Mouse (Mus musculus) megakaryocyte, embryonic 14.5 days (primary cell): ENCODE measurements around the gene Gm21188. TPM values are rescaled to one million over a fixed set of nuclear protein-coding genes. Genes with fewer than 3 reads are reported as not detected.
"Not testable (repeated sequence)": the region's sequence is repeated elsewhere in the genome, so short reads cannot be mapped to it uniquely, and the experiment has no call there.

Source experiments
- H3K27me3 ChIP-seq: replicated peaks from 2 replicates; pipeline ENCODE3; 2012; ENCODE audit warnings: inconsistent platforms
- H3K36me3 ChIP-seq: replicated peaks from 2 replicates; pipeline ENCODE3; 2012; ENCODE audit warnings: low read length, inconsistent platforms, mixed read lengths
- H3K4me1 ChIP-seq: 2 replicates; pipeline ENCODE4 v1.6.1; 2012; ENCODE audit warnings: inconsistent platforms
- H3K4me3 ChIP-seq: replicated peaks from 2 replicates; pipeline ENCODE3; 2012; ENCODE audit warnings: moderate library complexity, mild to moderate bottlenecking, inconsistent platforms
- H3K9me3 ChIP-seq: 2 replicates; pipeline ENCODE4 v1.6.1; 2012; ENCODE audit warnings: inconsistent platforms
- polyA plus RNA-seq: library from polyadenylated mRNA; stranded (reverse); fragments of >175 nt; gene quantifications from 2 replicates; pipeline ENCODE4 v1.2.3, GENCODE M21; 2012; ENCODE audit warnings: low replicate concordance; ENCODE audit not compliant: insufficient read depth

Gm21188 gene
- polyA plus RNA-seq, 1 experiment: not detected

GRCm38 (mm10) chr13:120035151-120035550 lies 16.8 kb downstream of the Gm21188 start:
- not testable (repeated sequence) for H3K4me1 ChIP-seq, H3K36me3 ChIP-seq, H3K4me3 ChIP-seq, H3K27me3 ChIP-seq
- H3K9me3 ChIP-seq: peaks cover 16% of the 10 kb centered on the region

- H3K9me3 ChIP-seq: peaks cover 16% of the 10 kb centered on the region
- H3K36me3 ChIP-seq: not testable (repeated sequence)
These were observed 17.4 kb downstream of the Gm21188 start for GRCm38 (mm10) chr13:120034637-120035036.

DNA sequence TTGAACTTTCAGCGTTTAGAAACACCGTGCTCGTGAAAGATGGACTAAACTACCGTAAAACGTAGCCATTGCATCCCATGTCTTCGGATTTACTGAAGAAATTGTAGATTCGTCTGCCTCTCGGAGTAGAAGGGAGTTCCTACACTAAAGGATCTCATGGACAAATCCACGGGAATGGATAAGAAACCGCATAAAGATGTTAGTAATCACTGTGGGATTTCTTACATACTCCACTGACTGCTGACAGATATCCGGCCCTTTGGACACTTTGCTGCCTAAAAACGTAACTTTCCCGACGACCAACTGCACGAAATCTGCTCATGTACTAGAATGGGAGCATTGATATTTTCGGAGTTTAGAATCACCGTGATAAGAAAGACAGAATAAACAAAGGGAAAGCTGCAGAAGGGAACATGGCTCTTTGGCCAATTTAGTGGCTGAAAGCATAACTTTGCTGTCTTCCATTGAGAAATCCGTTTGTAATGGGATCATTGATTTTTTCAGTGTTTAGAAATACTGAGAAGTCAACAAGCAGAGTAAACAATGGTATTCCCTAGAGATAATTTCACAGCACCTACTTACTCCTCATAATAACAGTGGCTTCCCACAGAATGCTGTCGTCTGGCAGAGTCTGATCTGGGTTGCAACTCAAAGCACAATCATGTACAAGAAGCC lies 18.3 kb downstream of the Gm21188 start:
- not testable (repeated sequence) for H3K27me3 ChIP-seq, H3K4me1 ChIP-seq, H3K4me3 ChIP-seq, H3K36me3 ChIP-seq
- H3K9me3 ChIP-seq: peaks cover 16% of the 10 kb centered on the region

More at GRCm38 (mm10) chr13:120034637-120035036, 17.4 kb downstream of the Gm21188 start:
- H3K27me3 ChIP-seq, H3K4me1 ChIP-seq, H3K4me3 ChIP-seq: not testable (repeated sequence)

- H3K4me1 ChIP-seq, H3K36me3 ChIP-seq, H3K27me3 ChIP-seq, H3K4me3 ChIP-seq: not testable (repeated sequence)
- peaks cover 20% of the 10 kb centered on the region for H3K9me3 ChIP-seq
These were observed 20.3 kb downstream of the Gm21188 start for GRCm38 (mm10) chr13:120031676-120032075.

DNA sequence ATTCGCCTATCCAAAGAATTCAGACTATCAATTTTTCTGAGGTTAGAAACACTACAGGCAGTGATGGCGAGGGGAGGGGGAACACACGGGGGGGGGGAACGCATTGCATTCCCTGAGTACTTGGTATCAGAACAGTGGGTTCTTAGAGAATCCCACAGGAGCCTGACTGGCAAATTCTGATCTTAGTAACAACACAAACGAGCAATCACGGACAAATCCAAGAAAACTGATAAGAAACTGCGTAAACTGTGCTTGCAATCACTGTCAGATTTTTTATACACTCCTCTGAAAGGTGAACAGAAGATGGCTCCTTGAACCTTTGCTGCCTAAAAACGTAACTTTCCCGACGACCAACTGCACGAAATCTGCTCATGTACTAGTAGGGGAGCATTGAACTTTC lies 24.6 kb downstream of the Gm21188 start:
- not testable (repeated sequence) for H3K4me1 ChIP-seq, H3K36me3 ChIP-seq, H3K4me3 ChIP-seq, H3K27me3 ChIP-seq
- H3K9me3 ChIP-seq: peaks cover 31% of the 10 kb centered on the region

GRCm38 (mm10) chr13:120026911-120027310 lies 25.1 kb downstream of the Gm21188 start, which contains the start of gene Gm36079:
Gm36079 (minus strand) TSS chr13:120027011.
- H3K4me1 ChIP-seq, H3K36me3 ChIP-seq, H3K27me3 ChIP-seq, H3K4me3 ChIP-seq: not testable (repeated sequence)
- H3K9me3 ChIP-seq: peaks cover 31% of the 10 kb centered on the region

GRCm38 (mm10) chr13:120026373-120026772 lies 25.6 kb downstream of the Gm21188 start:
- not testable (repeated sequence) for H3K4me1 ChIP-seq, H3K4me3 ChIP-seq, H3K27me3 ChIP-seq, H3K36me3 ChIP-seq
- H3K9me3 ChIP-seq: peaks cover 31% of the 10 kb centered on the region

GRCm38 (mm10) chr13:120025576-120025975 lies 26.4 kb downstream of the Gm21188 start:
- peaks cover 31% of the 10 kb centered on the region for H3K9me3 ChIP-seq
- H3K27me3 ChIP-seq, H3K36me3 ChIP-seq, H3K4me3 ChIP-seq, H3K4me1 ChIP-seq: not testable (repeated sequence)

- H3K4me1 ChIP-seq, H3K36me3 ChIP-seq, H3K4me3 ChIP-seq, H3K27me3 ChIP-seq: not testable (repeated sequence)
- peaks cover 31% of the 10 kb centered on the region for H3K9me3 ChIP-seq
These were observed 27.0 kb downstream of the Gm21188 start for GRCm38 (mm10) chr13:120025004-120025403.

- H3K4me3 ChIP-seq, H3K36me3 ChIP-seq, H3K27me3 ChIP-seq, H3K4me1 ChIP-seq: not testable (repeated sequence)
- peaks cover 31% of the 10 kb centered on the region for H3K9me3 ChIP-seq
These were observed 27.4 kb downstream of the Gm21188 start for GRCm38 (mm10) chr13:120024581-120024980.

- H3K9me3 ChIP-seq: peaks cover 21% of the 10 kb centered on the region
- H3K27me3 ChIP-seq, H3K36me3 ChIP-seq, H3K4me3 ChIP-seq, H3K4me1 ChIP-seq: not testable (repeated sequence)
These were observed 30.5 kb downstream of the Gm21188 start for GRCm38 (mm10) chr13:120021477-120021876.

DNA sequence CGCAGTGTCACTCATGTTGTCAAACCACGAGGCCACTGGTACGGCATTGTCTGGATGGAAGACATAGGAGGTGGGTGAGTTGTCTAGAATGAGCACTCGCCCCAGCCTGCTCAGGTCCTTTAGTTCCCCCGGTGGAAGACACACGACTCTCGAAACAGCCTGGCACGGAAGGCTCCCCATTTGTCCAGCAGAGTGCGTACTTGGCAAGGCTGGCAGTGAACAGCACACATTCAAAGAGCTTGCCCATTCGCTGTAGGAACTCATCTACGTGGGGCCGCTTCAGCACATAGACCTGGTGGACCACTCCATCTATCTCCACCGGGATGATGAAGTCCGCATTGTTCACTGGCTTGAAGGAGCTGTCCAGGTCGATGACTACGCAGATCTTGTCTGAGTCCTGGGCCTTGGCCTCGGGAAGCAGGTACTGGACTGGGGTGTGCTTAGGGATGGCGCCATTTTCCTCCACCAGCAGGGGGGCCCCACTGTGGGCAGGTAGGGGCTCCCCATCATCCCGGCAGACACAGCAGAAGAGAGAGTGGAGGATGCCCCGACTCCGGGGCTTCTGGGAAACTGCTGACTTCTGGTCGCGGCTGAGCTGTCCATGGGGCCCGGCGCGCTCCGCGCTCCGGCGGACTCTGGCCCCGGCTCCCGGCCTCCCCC lies 36.5 kb downstream of the Gm21188 start:
- not testable (repeated sequence) for H3K27me3 ChIP-seq, H3K4me3 ChIP-seq, H3K9me3 ChIP-seq, H3K4me1 ChIP-seq, H3K36me3 ChIP-seq

- not testable (repeated sequence) for H3K4me3 ChIP-seq, H3K36me3 ChIP-seq, H3K9me3 ChIP-seq, H3K4me1 ChIP-seq, H3K27me3 ChIP-seq
These were observed 38.0 kb downstream of the Gm21188 start for GRCm38 (mm10) chr13:120013962-120014361.

DNA sequence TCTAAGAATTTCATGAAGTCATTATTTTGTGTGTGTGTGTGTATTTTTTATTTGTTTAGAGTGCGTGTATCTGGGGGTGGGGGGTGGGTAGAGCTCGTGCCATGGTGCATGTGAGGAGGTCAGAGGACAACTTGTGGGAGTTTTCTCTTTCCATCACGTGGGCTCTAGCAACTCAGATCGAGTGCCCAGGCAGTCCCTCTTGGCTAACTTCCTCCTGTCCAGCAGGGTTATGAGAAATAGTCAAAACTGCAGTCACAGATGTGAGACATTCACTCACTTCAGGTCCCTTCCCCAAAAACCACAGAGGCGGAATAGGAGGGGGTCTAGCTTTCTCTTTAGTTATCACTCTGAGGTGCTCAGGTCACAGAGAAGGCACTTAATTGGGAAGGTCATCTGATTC lies 38.5 kb downstream of the Gm21188 start:
- H3K4me3 ChIP-seq, H3K9me3 ChIP-seq, H3K36me3 ChIP-seq, H3K27me3 ChIP-seq, H3K4me1 ChIP-seq: not testable (repeated sequence)

- H3K4me3 ChIP-seq, H3K36me3 ChIP-seq, H3K9me3 ChIP-seq, H3K4me1 ChIP-seq, H3K27me3 ChIP-seq: not testable (repeated sequence)
These were observed 41.9 kb downstream of the Gm21188 start for GRCm38 (mm10) chr13:120010068-120010467.

GRCm38 (mm10) chr13:119999215-119999614 lies 52.8 kb downstream of the Gm21188 start:
- H3K36me3 ChIP-seq, H3K4me1 ChIP-seq, H3K4me3 ChIP-seq, H3K9me3 ChIP-seq, H3K27me3 ChIP-seq: not testable (repeated sequence)
